Mouse (Mus musculus): ENCODE results near the gene Ccdc36.

Ccdc36 gene

GRCm38 (mm10) chr9:108428384-108428783, at the start of gene Ccdc36:
Gene Ccdc36, minus strand, starts transcription at chr9:108428484.
- CTCF ChIA-PET = interaction anchor here in 1 of 4 experiments (1.0 to 1.1 kb wide), 2 partner anchors 24 to 227 kb away, joined by 3 to 4 read pairs; no protein-coding TSS in a partner anchor
- POLR2A ChIA-PET = interaction anchor here in 1 of 4 experiments (0.6 to 2.2 kb wide), 8 partner anchors 8 to 162 kb away, joined by 3 to 10 read pairs (median 4); partner anchors contain the start of genes 1700102P08Rik and Ccdc71

- ChIA-PET POLR2A (interaction anchor here in 2 of 4 experiments (1.0 to 2.1 kb wide), 4 partner anchors 13 to 43 kb away, joined by 3 to 6 read pairs (median 4); partner anchors contain the start of genes Klhdc8b (in 1 of the 2) and Usp19 (in 1 of the 2)), CTCF (interaction anchor here in 2 of 4 experiments (0.6 to 1.6 kb wide), 2 partner anchors 22 to 42 kb away, joined by 3 read pairs; partner anchors contain the start of gene Qrich1 (in 1 of the 2))
Measured at GRCm38 (mm10) chr9:108474528-108474927, 46.2 kb upstream of the Ccdc36 start.

GRCm38 (mm10) chr9:108469845-108470244, 41.6 kb upstream of the Ccdc36 start:
- ChIA-PET CTCF (interaction anchor here in 2 of 4 experiments (0.6 to 1.6 kb wide), 6 partner anchors 10 to 83 kb away, joined by 3 to 5 read pairs (median 3); partner anchors contain the start of genes Lamb2 (in 1 of the 2) and Usp19 (in 1 of the 2)), POLR2A (interaction anchor here in 3 of 4 experiments (0.6 to 2.1 kb wide), 13 partner anchors 9 to 131 kb away, joined by 3 to 11 read pairs (median 3); partner anchors contain the start of genes 1700102P08Rik (in 1 of the 3), Gpx1 (in 1 of the 3), Lamb2 (in 1 of the 3) and Qars (in 1 of the 3))

- ChIA-PET POLR2A (interaction anchor here in 3 of 4 experiments (0.9 to 2.1 kb wide), 10 partner anchors 9 to 130 kb away, joined by 3 to 11 read pairs (median 4); partner anchors contain the start of genes 1700102P08Rik (in 1 of the 3), Gpx1 (in 1 of the 3), Lamb2 (in 1 of the 3) and Qrich1 (in 1 of the 3)), CTCF (interaction anchor here in 3 of 4 experiments (0.6 to 1.6 kb wide), 7 partner anchors 10 to 801 kb away, joined by 3 to 5 read pairs (median 3); partner anchors contain the start of genes Lamb2 (in 1 of the 3) and Usp19 (in 1 of the 3))
Measured at GRCm38 (mm10) chr9:108469430-108469829, 41.1 kb upstream of the Ccdc36 start.

- CTCF ChIA-PET = interaction anchor here in 2 of 4 experiments (0.6 to 0.7 kb wide), 3 partner anchors 13 to 337 kb away, joined by 3 to 7 read pairs (median 5); no protein-coding TSS in a partner anchor
- POLR2A ChIA-PET = interaction anchor here in 2 of 4 experiments (1.4 to 2.8 kb wide), 2 partner anchors 8 to 14 kb away, joined by 3 to 14 read pairs; no protein-coding TSS in a partner anchor
Measured at GRCm38 (mm10) chr9:108466219-108466618, 37.9 kb upstream of the Ccdc36 start.

- POLR2A ChIA-PET = interaction anchor here in 3 of 4 experiments (0.5 to 6.2 kb wide), 15 partner anchors 11 to 1769 kb away, joined by 3 to 40 read pairs (median 5); partner anchors contain the start of genes Lamb2 (in 2 of the 3), Usp19 (in 2 of the 3), 1700102P08Rik (in 1 of the 3) and Amt (in 1 of the 3)
- CTCF ChIA-PET = interaction anchor here in 3 of 4 experiments (1.2 to 2.2 kb wide), 4 partner anchors 11 to 14 kb away, joined by 3 to 6 read pairs (median 4); no protein-coding TSS in a partner anchor
Measured at GRCm38 (mm10) chr9:108463713-108464112, 35.4 kb upstream of the Ccdc36 start.

GRCm38 (mm10) chr9:108462192-108462591, 33.9 kb upstream of the Ccdc36 start:
- POLR2A ChIA-PET = interaction anchor here (0.6 to 6.2 kb wide), 23 partner anchors 9 to 368 kb away, joined by 3 to 40 read pairs (median 4); partner anchors contain the start of genes Gpx1 (in 3 of the 4), Qrich1 (in 3 of the 4), 1700102P08Rik (in 2 of the 4) and Lamb2 (in 2 of the 4)
- CTCF ChIA-PET = interaction anchor here (0.6 to 2.3 kb wide), 7 partner anchors 9 to 196 kb away, joined by 3 to 11 read pairs (median 4); no protein-coding TSS in a partner anchor

GRCm38 (mm10) chr9:108461675-108462074, 33.4 kb upstream of the Ccdc36 start:
- CTCF ChIA-PET = interaction anchor here in 3 of 4 experiments (0.6 to 2.3 kb wide), 6 partner anchors 9 to 196 kb away, joined by 3 to 11 read pairs (median 4); no protein-coding TSS in a partner anchor
- POLR2A ChIA-PET = interaction anchor here (0.6 to 6.2 kb wide), 22 partner anchors 9 to 367 kb away, joined by 3 to 40 read pairs (median 4); partner anchors contain the start of genes Gpx1 (in 3 of the 4), Qrich1 (in 3 of the 4), 1700102P08Rik (in 2 of the 4) and Lamb2 (in 2 of the 4)

- ChIA-PET POLR2A (interaction anchor here in 3 of 4 experiments (0.6 to 6.2 kb wide), 18 partner anchors 8 to 293 kb away, joined by 3 to 40 read pairs (median 4); partner anchors contain the start of genes 1700102P08Rik (in 2 of the 3), Gpx1 (in 2 of the 3), Qars (in 2 of the 3) and Qrich1 (in 2 of the 3)), CTCF (interaction anchor here in 3 of 4 experiments (0.6 to 2.3 kb wide), 4 partner anchors 8 to 18 kb away, joined by 3 to 11 read pairs (median 8); no protein-coding TSS in a partner anchor)
Measured at GRCm38 (mm10) chr9:108461181-108461631, 32.9 kb upstream of the Ccdc36 start, which contains the start of gene Klhdc8b. Gene Klhdc8b, minus strand, starts transcription at chr9:108461581.

- CTCF ChIA-PET = interaction anchor here in 3 of 4 experiments (1.2 to 2.3 kb wide), 3 partner anchors 8 kb away, joined by 6 to 11 read pairs (median 9); no protein-coding TSS in a partner anchor
- POLR2A ChIA-PET = interaction anchor here in 3 of 4 experiments (0.7 to 6.2 kb wide), 18 partner anchors 8 to 107 kb away, joined by 3 to 40 read pairs (median 4); partner anchors contain the start of genes 1700102P08Rik (in 3 of the 3), Qars (in 2 of the 3), Qrich1 (in 2 of the 3) and Ccdc36 (in 1 of the 3)
Measured at GRCm38 (mm10) chr9:108460319-108461178, 32.3 kb upstream of the Ccdc36 start, which contains the start of gene Ccdc71. Gene Ccdc71, plus strand, starts transcription at chr9:108460527.

GRCm38 (mm10) chr9:108459939-108460318, 31.6 kb upstream of the Ccdc36 start:
- POLR2A ChIA-PET = interaction anchor here in 3 of 4 experiments (0.5 to 6.2 kb wide), 10 partner anchors 11 to 817 kb away, joined by 3 to 40 read pairs (median 3); partner anchors contain the start of genes 1700102P08Rik (in 2 of the 3), Ccdc36 (in 1 of the 3), Lamb2 (in 1 of the 3) and Usp19 (in 1 of the 3)
- CTCF ChIA-PET = no interaction called here

GRCm38 (mm10) chr9:108456953-108457352, 28.7 kb upstream of the Ccdc36 start:
- POLR2A ChIA-PET = interaction anchor here in 2 of 4 experiments (1.2 to 1.8 kb wide), 3 partner anchors 8 to 103 kb away, joined by 3 to 5 read pairs (median 3); partner anchors contain the start of gene Impdh2 (in 1 of the 2)

GRCm38 (mm10) chr9:108455747-108456571, 27.7 kb upstream of the Ccdc36 start:
- ChIA-PET POLR2A (interaction anchor here in 3 of 4 experiments (0.6 to 1.6 kb wide), 8 partner anchors 14 to 452 kb away, joined by 3 to 5 read pairs (median 4); partner anchors contain the start of genes Amt (in 1 of the 3), Impdh2 (in 1 of the 3), Qrich1 (in 1 of the 3) and Rhoa (in 1 of the 3)), CTCF (interaction anchor here in 2 of 4 experiments (0.6 to 1.4 kb wide), 4 partner anchors 14 to 255 kb away, joined by 3 read pairs; no protein-coding TSS in a partner anchor)

More at GRCm38 (mm10) chr9:108456953-108457352, 28.7 kb upstream of the Ccdc36 start:
- CTCF ChIA-PET = no interaction called here

- POLR2A ChIA-PET = interaction anchor here in 2 of 4 experiments (0.8 to 1.6 kb wide), 2 partner anchors 63 to 518 kb away, joined by 3 read pairs; partner anchors contain the start of gene Qrich1 (in 1 of the 2)
- CTCF ChIA-PET = no interaction called here
Measured at GRCm38 (mm10) chr9:108454429-108454828, 26.1 kb upstream of the Ccdc36 start.

GRCm38 (mm10) chr9:108453458-108453857, 25.2 kb upstream of the Ccdc36 start:
- ChIA-PET POLR2A (interaction anchor here in 2 of 4 experiments (0.9 to 2.2 kb wide), 12 partner anchors 8 to 189 kb away, joined by 3 to 14 read pairs (median 8); partner anchors contain the start of genes 1700102P08Rik (in 1 of the 2), Gpx1 (in 1 of the 2), Impdh2 (in 1 of the 2) and Klhdc8b (in 1 of the 2)), CTCF (interaction anchor here (0.6 to 2.4 kb wide), 14 partner anchors 8 to 241 kb away, joined by 3 to 11 read pairs (median 5); partner anchors contain the start of genes Klhdc8b (in 2 of the 4) and Gpx1 (in 1 of the 4))

All from embryonic stem cell, embryonic (primary cell).